Mouse (Mus musculus) B cell, adult 62 days (primary cell): ENCODE results near the gene Lcp2. TPM values are rescaled to one million over a fixed set of nuclear protein-coding genes. Genes with fewer than 3 reads are reported as not detected.

Experiments used
- total RNA-seq: library from RNA; stranded (reverse); gene quantifications from 4 replicates; pipeline ENCODE4 v1.2.4, GENCODE M21; 2023

Lcp2 gene
- 1.3 to 2.9 TPM (median 2.6 TPM) in 4 replicates for total RNA-seq

DNA sequence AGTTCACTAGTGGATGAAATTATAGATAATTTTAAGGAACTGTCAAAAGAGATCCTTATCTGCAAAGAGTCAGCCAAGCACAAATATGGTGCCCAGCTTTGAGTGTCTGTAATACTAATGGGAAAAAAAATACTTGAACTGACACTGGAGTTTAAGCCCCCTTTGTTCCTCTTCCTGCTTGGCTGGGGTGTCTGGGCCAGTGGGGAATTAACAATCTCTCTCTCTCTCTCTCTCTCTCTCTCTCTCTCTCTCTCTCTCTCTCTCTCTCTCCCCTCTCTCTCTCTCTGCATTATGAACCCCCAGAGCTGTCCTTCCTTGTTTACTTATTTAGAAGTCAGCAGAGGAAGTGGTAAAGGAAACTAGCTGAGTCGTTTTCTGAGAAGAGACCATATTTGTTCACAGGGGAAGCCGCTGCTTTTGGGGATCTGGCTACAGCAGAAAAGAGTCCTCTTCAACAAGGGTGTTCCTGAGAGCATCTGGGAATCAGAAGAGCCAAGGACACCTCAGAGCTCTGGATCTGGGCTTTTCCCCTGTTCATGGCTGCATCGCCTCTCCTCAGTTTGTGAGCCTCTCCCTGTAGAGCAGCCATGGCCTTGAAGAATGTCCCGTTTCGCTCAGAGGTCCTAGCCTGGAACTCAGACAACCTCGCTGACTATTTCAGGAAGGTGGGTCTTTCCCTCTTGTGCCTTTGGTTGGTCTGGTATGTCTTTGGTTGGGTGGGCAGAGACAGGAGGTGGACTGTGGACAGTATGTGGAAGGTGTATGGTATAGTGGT lies at the start of gene Lcp2:
TSS of gene Lcp2 (plus strand) at position 154 of the 775 bp plus-strand sequence.

GRCm38 (mm10) chr11:34098422-34098821 lies 51.7 kb downstream of the Lcp2 start, which contains the start of gene 4930469K13Rik:
Gene 4930469K13Rik (minus strand): TSS chr11:34098554.

Other genes with a start within 250 kb of the Lcp2 start
- gene Kcnmb1, start 83.9 kb upstream of the Lcp2 start, total RNA-seq = not detected in 4 replicates
- 0.30 TPM in 1 of 4 replicates, not detected in the others for gene Kcnip1, start 53.8 kb upstream of the Lcp2 start, total RNA-seq
- gene 4930469K13Rik, start 51.6 kb downstream of the Lcp2 start, total RNA-seq = not detected in 4 replicates
- gene Foxi1, start 161.2 kb downstream of the Lcp2 start, total RNA-seq = not detected in 4 replicates